Mouse (Mus musculus) lung, adult 2 months (tissue): ENCODE data around the gene Pomgnt2.

ENCODE experiments used
- CTCF ChIP-seq: fragments of 200-500 bp; IDR thresholded peaks from 2 replicates; pipeline ENCODE4 v1.5.1; 2011; ENCODE audit warnings: mild to moderate bottlenecking, low read length, control low read depth; ENCODE audit not compliant: insufficient read depth
- POLR2A ChIP-seq: fragments of 200-500 bp; IDR thresholded peaks from 2 replicates; pipeline ENCODE4 v1.6.1; 2011; ENCODE audit warnings: low read depth, mild to moderate bottlenecking, control low read depth, low read length, borderline replicate concordance; ENCODE audit errors: extremely low read depth

GRCm38 (mm10) chr9:121989536-121989935 is 7.4 kb downstream of the Pomgnt2 start:
- TF ChIP-seq CTCF (no peak), POLR2A (no peak)
